Mouse (Mus musculus) kidney, adult 9 months (tissue): ENCODE measurements around the gene Antxrl.

Experiments
- DNase-seq: peaks from one replicate; pipeline ENCODE4 v3.0.0; 2022

The Antxrl gene

DNA sequence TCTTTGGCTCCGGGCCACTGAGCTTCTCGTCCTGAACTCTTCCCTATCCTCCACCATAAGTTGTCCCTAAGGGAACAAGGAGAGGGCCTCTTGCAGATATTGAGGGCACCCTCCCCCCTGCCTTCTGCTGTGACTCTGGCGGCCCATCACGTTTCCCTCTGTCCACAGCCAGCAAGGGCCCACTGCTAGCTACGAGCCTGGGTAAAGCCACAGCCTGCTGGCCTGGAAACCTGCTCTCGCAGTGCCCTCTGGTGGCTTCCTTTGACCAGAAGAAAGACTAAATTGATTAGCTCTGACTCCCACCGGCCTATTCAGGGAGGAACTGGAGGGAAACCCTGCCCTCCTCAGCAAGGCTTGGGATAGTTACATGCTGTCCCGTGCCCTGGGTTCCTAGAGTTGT is 52.4 kb downstream of the Antxrl start:
- DNase-seq: peak; percentile 71

DNA sequence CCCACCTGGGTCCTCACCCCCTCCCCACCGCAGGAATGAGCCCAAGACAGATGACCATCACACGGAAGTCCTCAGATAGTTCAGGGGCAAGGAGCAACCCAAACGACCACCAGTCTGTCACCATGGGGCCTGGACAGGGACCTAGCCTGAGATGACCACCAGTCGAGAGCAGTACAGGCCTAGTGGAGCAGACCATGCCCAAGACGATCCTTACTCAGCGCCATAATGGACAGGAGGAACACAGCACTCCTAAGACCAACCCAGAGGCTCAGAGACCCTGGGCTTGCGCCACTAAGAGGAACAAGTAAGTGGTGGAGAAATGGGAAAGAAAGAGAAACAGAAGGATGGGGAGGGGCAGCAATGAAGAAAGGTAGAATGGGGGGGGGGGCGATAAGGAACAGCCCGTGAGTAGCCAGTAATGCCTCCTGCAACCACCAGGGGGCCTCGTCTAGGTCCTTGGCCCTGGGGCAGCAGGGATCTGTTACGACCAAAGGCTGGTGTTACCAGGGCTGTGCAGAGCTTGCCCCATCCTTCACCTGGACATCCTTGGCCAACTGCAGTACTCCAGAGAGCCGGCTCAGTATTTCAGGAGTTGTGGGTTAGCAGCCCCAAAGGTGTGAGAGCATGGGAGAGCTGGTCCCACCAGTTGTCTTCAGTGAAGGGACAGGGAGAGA is 54.0 kb downstream of the Antxrl start:
- peak; percentile 50 for DNase-seq

DNA sequence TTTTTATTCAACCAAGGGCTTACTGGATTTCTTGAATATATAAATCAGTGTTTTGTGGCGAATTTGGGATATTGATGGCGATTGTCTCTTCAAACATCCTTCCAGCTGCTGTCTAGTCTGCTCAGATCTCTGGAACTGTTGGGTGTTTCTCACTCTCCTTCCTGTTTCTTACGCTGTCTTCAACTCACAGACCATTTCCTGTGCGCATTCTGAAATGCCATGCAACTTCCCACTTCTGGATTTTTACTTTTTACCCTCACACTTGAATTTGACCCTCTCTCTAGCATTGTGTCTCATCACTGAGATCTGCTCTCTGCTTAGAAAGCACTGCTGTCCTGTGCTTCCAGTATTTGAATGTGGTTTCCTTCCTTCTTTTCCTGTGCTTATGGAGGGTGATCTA is 55.1 kb downstream of the Antxrl start:
- no peak for DNase-seq

DNA sequence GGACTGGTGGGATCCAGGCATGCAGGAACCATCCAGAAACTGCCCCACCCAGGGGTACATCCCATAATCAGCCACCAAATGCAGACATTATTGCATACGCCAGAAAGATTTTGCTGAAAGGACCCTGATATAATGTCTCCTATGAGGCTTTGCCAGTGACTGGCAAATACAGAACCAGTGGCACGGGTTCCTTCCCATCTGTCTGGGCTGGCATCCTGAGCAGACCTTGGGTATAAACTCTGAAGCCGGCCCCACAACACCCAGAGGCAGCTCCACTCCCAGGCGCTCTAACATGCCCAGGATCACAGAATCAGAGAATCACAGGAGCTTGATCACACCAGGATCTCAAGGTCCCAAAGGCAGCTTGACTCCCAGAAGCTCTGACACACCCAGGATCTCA is 61.8 kb downstream of the Antxrl start:
- no peak for DNase-seq

DNA sequence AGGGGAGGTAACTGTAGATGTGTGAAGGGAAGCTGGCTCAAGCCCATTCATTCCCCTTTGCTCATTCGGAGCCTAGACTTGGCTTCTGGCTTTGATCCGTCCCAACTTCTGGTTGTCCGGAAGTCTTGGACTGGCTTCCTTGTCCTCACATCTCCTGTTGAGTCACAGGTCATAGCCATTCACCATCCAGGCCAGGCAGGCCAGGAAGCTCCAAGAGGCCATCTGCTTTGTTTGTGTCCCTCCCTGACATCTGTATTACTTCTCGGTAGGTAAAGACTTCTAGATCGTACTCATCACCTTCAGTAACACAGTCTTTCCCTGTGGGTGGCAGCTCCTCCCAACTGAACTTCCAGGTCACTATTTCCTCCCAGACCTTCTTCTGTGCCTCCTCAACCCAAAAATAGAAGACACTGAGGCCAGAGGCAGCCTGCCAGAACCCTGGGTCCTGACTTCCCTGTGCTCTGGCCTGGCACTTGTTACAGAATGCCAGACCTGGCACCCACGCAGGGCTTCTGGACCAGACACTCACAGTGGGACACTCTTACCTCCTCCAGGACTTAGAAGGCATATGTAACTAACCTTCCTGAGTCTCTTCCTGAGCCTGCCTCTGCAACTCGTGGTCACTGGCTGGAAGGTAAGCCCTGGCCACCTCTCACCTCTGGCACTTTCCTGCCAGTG is 66.7 kb downstream of the Antxrl start:
- no peak for DNase-seq

DNA sequence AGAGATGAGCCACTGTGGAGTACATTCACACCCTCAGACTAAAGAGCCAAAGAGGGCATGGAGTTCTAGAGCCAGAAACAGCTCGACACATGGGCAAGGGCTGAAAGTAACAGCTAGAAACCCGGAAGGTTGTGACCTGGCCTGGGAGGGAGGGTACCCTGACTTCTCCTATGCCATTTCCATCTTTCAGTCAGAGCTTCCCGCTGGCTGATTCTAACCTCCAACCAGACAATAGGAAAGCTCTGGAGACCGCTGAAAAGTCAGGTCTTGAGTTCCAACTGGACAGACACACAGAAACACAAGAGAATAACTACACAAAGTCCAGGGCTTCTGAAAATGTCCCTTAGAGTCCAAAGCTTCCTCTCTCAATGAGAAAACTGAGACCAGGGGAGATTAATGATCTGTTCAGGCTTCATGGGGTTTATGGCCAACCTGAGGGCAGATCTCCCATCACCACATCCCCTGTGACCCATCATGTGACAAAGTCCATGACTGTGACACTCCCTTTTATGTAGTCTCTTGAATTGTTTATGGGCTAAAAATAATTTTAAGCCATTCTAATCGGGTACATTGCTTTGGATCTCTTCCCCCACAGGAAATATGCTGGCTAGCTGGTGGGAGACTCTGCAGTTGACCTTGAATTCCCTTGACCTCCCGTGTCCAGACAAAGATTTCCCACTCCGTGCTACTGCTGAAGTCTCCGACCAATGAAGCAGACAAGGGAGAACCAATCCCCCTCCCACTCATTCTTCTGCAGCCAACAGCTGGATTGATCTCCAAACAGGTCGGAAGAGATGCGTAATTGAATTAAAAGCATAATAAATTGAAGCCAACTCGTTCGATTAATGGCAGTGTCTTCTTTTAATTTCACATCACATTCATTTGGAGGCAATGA is 67.8 kb downstream of the Antxrl start:
- no peak for DNase-seq

DNA sequence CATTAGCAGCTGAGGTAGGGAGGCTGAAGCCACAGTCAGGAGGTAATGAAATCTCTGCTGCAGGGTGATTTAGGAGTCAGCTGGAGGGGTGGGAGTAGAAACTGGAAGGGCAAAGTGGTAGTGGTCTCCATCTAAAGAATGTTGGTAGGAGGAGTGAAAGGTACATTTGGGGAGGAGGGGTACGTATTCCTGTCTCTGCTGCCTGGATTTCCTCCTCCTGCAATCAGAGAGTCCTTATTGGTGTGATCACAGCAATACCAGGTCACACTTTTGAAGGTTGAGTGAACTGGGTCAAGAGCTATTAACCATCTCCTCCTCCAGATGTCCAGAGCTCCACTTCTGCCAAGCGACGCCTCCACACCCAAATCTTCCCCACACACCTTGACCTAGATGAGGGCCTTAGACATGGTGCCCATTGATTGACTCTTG is 68.4 kb downstream of the Antxrl start:
- DNase-seq: no peak

DNA sequence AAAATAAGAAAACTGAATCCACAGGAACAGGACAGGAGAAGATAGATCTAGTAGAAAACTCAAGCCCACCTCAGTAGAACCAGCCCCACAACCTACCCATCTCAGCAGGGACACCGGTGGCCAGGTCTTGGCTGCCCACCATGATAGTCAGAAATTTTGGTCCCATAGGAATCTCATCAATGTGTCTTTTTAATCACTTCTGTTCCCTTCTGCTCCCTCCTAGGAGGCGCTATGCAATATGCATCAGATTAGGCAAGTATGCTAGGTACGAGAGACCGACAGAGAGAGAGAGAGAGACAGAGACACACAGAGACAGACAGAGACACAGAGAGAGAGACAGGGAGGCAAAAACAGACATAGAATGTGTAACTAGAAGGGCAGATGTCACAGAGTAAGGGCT is 69.2 kb downstream of the Antxrl start:
- DNase-seq: no peak
